Mouse (Mus musculus) cerebellum, postnatal 10 days (tissue): ENCODE data around the gene Ptprc.

Experiments
- DNase-seq, 2 experiments: peaks; one replicate each; pipeline ENCODE4 v3.0.0; 2021; ENCODE audit warnings: mixed read lengths in 2 of 2

Gene Ptprc

GRCm38 (mm10) chr1:138145571-138145970 lies 29.9 kb downstream of the Ptprc start:
- no peak for DNase-seq

- no peak for DNase-seq
Observed at GRCm38 (mm10) chr1:138145148-138145547, 30.4 kb downstream of the Ptprc start.

GRCm38 (mm10) chr1:138144365-138144764 lies 31.1 kb downstream of the Ptprc start:
- no peak for DNase-seq

- DNase-seq = no peak
Observed at GRCm38 (mm10) chr1:138140769-138141168, 34.7 kb downstream of the Ptprc start.

- DNase-seq = no peak
Observed at GRCm38 (mm10) chr1:138137696-138138095, 37.8 kb downstream of the Ptprc start.

- DNase-seq = no peak
Observed at GRCm38 (mm10) chr1:138137024-138137577, 38.4 kb downstream of the Ptprc start.

GRCm38 (mm10) chr1:138136373-138136779 lies 39.1 kb downstream of the Ptprc start:
- DNase-seq = peak; percentile 47 to 64

- DNase-seq = no peak
Observed at GRCm38 (mm10) chr1:138135637-138136372, 39.7 kb downstream of the Ptprc start.

- DNase-seq = no peak
Observed at GRCm38 (mm10) chr1:138135117-138135516, 40.4 kb downstream of the Ptprc start.

- no peak for DNase-seq
Observed at GRCm38 (mm10) chr1:138134324-138134723, 41.2 kb downstream of the Ptprc start.

- no peak for DNase-seq
Observed at GRCm38 (mm10) chr1:138131739-138132138, 43.8 kb downstream of the Ptprc start.

GRCm38 (mm10) chr1:138130145-138130544 lies 45.4 kb downstream of the Ptprc start:
- peak in 1 of 2 experiments; percentile 28 for DNase-seq

GRCm38 (mm10) chr1:138126843-138127242 lies 48.7 kb downstream of the Ptprc start:
- no peak for DNase-seq

- no peak for DNase-seq
Observed at GRCm38 (mm10) chr1:138125281-138125680, 50.2 kb downstream of the Ptprc start.

GRCm38 (mm10) chr1:138123866-138124265 lies 51.6 kb downstream of the Ptprc start:
- DNase-seq = peak; percentile 28 to 30

- DNase-seq = peak in 1 of 2 experiments; percentile 3
Observed at GRCm38 (mm10) chr1:138119895-138120294, 55.6 kb downstream of the Ptprc start.

- DNase-seq = no peak
Observed at GRCm38 (mm10) chr1:138093219-138093618, 82.3 kb downstream of the Ptprc start.

- DNase-seq = peak; percentile 71 to 74
Observed at GRCm38 (mm10) chr1:138085810-138086209, 89.7 kb downstream of the Ptprc start.

- no peak for DNase-seq
Observed at GRCm38 (mm10) chr1:138083707-138084106, 91.8 kb downstream of the Ptprc start.

- no peak for DNase-seq
Observed at GRCm38 (mm10) chr1:138080308-138080707, 95.2 kb downstream of the Ptprc start.

GRCm38 (mm10) chr1:138044196-138044945 lies 131.1 kb downstream of the Ptprc start:
- DNase-seq = peak; percentile 92 to 95

- peak; percentile 22 to 37 for DNase-seq
Observed at GRCm38 (mm10) chr1:138040556-138040955, 135.0 kb downstream of the Ptprc start.

GRCm38 (mm10) chr1:138039201-138039600 lies 136.3 kb downstream of the Ptprc start:
- no peak for DNase-seq

- DNase-seq = no peak
Observed at GRCm38 (mm10) chr1:138037484-138037883, 138.0 kb downstream of the Ptprc start.
